Mouse (Mus musculus) right cerebral cortex, postnatal 36 days (tissue): ENCODE data around the gene Ubqln3.

Experiments used
- DNase-seq, 2 experiments: peaks; one replicate each; pipeline ENCODE4 v3.0.0; 2022; ENCODE audit warnings: low spot score in 2 of 2, mixed read lengths in 1 of 2

Gene Ubqln3

GRCm38 (mm10) chr7:104143179-104143578 lies at the start of gene Ubqln3:
Gene Ubqln3, minus strand, starts transcription at chr7:104143279.
- DNase-seq = no peak

- DNase-seq = no peak
These were observed 48.2 kb upstream of the Ubqln3 start for GRCm38 (mm10) chr7:104191275-104191674.

GRCm38 (mm10) chr7:104183292-104183691 lies 40.2 kb upstream of the Ubqln3 start, which contains the start of gene Olfr648:
Gene Olfr648, minus strand, starts transcription at chr7:104183392.
- DNase-seq = no peak

GRCm38 (mm10) chr7:104179074-104179473 lies 36.0 kb upstream of the Ubqln3 start:
- DNase-seq = no peak

GRCm38 (mm10) chr7:104178422-104179054 lies 35.5 kb upstream of the Ubqln3 start:
- no peak for DNase-seq

- DNase-seq = no peak
These were observed 32.0 kb upstream of the Ubqln3 start for GRCm38 (mm10) chr7:104175085-104175484.

- DNase-seq = no peak
These were observed 26.6 kb upstream of the Ubqln3 start for GRCm38 (mm10) chr7:104169634-104170204.

- no peak for DNase-seq
These were observed 24.0 kb upstream of the Ubqln3 start for GRCm38 (mm10) chr7:104167105-104167504.

GRCm38 (mm10) chr7:104150456-104150855 lies 7.4 kb upstream of the Ubqln3 start, which contains the start of gene Ubqlnl:
Gene Ubqlnl, minus strand, starts transcription at chr7:104150556.
- no peak for DNase-seq

- no peak for DNase-seq
These were observed 5.8 kb downstream of the Ubqln3 start, which contains the start of gene Olfr643 for GRCm38 (mm10) chr7:104137305-104137704. Gene Olfr643, minus strand, starts transcription at chr7:104137405.

- no peak for DNase-seq
These were observed 13.4 kb downstream of the Ubqln3 start, which contains the start of gene Ubqln5 for GRCm38 (mm10) chr7:104129726-104130125. Gene Ubqln5, minus strand, starts transcription at chr7:104129826.

- no peak for DNase-seq
These were observed 38.4 kb downstream of the Ubqln3 start, which contains the start of gene Olfr646 for GRCm38 (mm10) chr7:104104757-104104972. Gene Olfr646, plus strand, starts transcription at chr7:104104873.

GRCm38 (mm10) chr7:104103913-104104756 lies 38.9 kb downstream of the Ubqln3 start:
- no peak for DNase-seq
